Mouse (Mus musculus) neural tube, embryonic 14.5 days (tissue): ENCODE measurements around the gene Sik3. TPM values are rescaled to one million over a fixed set of nuclear protein-coding genes. Genes with fewer than 3 reads are reported as not detected.

Experiments
- ATAC-seq: fragments of 200-750 bp; cut with Nextera tagmentation; 2 replicates; pipeline ENCODE4 v1.8.0; 2017; ENCODE audit warnings: low read depth, mild to moderate bottlenecking, moderate TSS enrichment, moderate library complexity
- H3K27ac ChIP-seq: fragments of 300-500 bp; sonication (generic); 2 replicates; pipeline ENCODE4 v1.5.1; 2014; ENCODE audit warnings: low read depth, mild to moderate bottlenecking, control low read depth, low read length, moderate library complexity, mixed read lengths
- H3K27me3 ChIP-seq: fragments of 300-500 bp; sonication (generic); 2 replicates; pipeline ENCODE4 v1.6.1; 2014; ENCODE audit warnings: low read length; ENCODE audit not compliant: control insufficient read depth, insufficient read depth
- H3K36me3 ChIP-seq: fragments of 300-500 bp; sonication (generic); 2 replicates; pipeline ENCODE4 v1.6.1; 2014; ENCODE audit warnings: low read length, mixed read lengths; ENCODE audit not compliant: control insufficient read depth, insufficient read depth
- H3K4me1 ChIP-seq: fragments of 300-500 bp; sonication (generic); 2 replicates; pipeline ENCODE4 v1.6.1; 2014; ENCODE audit warnings: low read length; ENCODE audit not compliant: control insufficient read depth, insufficient read depth
- H3K4me2 ChIP-seq: fragments of 300-500 bp; sonication (generic); 2 replicates; pipeline ENCODE4 v1.6.1; 2014; ENCODE audit warnings: mild to moderate bottlenecking, low read depth, low read length, control low read depth
- H3K4me3 ChIP-seq: fragments of 300-500 bp; sonication (generic); 2 replicates; pipeline ENCODE4 v1.5.1; 2014; ENCODE audit warnings: low read depth, low read length, control low read depth, mixed read lengths
- H3K9ac ChIP-seq: fragments of 300-500 bp; sonication (generic); replicated peaks from 2 replicates; pipeline ENCODE4 v1.6.1; 2014; ENCODE audit warnings: low read depth, mild to moderate bottlenecking, control low read depth, low read length, mixed read lengths
- H3K9me3 ChIP-seq: fragments of 300-500 bp; sonication (generic); 2 replicates; pipeline ENCODE4 v1.6.1; 2016; ENCODE audit warnings: low read length; ENCODE audit not compliant: control insufficient read depth
- WGBS: fragments of 180-500 bp; shearing (Covaris S2); extraction: QIAGEN DNeasy Blood & Tissue Kit; methylation state at CpG from one replicate; pipeline ENCODE4 v1.1.7; 2014; 5-methylcytosine and 5-hydroxymethylcytosine counted together
- polyA plus RNA-seq: library from polyadenylated mRNA; unstranded; fragments of >200 nt; fragmentation: Nextera tagmentation; extraction: Ambion mirVana; gene quantifications from 2 replicates; pipeline ENCODE4 v1.2.1, GENCODE M21; 2014

The Sik3 gene
- polyA plus RNA-seq, 1 experiment from 2014 or later: 10.5 TPM

GRCm38 (mm10) chr9:46172953-46173352, 160.3 kb downstream of the Sik3 start:
- Histone ChIP-seq H3K4me3 (no peak overlapping the region), H3K4me2 (no peak overlapping the region), H3K9ac (no peak overlapping the region), H3K36me3 (no peaks in the 10 kb centered on the region), H3K4me1 (no peaks in the 10 kb centered on the region), H3K27ac (no peak overlapping the region), H3K9me3 (no peaks in the 10 kb centered on the region), H3K27me3 (no peaks in the 10 kb centered on the region)
- WGBS: 66% methylated on average over 2 of the region's 2 CpGs
- ATAC-seq: no peak

GRCm38 (mm10) chr9:46173919-46174318, 161.3 kb downstream of the Sik3 start:
- no peak overlapping the region for H3K27ac ChIP-seq
- no peak for ATAC-seq
- no peaks in the 10 kb centered on the region for H3K4me1 ChIP-seq
- no peak overlapping the region for H3K9ac ChIP-seq
- no peak overlapping the region for H3K4me3 ChIP-seq
- WGBS: 91% methylated on average over 6 of the region's 6 CpGs
- H3K4me2 ChIP-seq: no peak overlapping the region
- H3K9me3 ChIP-seq: no peaks in the 10 kb centered on the region
- H3K27me3 ChIP-seq: no peaks in the 10 kb centered on the region
- no peaks in the 10 kb centered on the region for H3K36me3 ChIP-seq

GRCm38 (mm10) chr9:46174770-46175294, 162.2 kb downstream of the Sik3 start:
- Histone ChIP-seq H3K4me2 (no peak overlapping the region), H3K27me3 (no peaks in the 10 kb centered on the region), H3K9me3 (no peaks in the 10 kb centered on the region), H3K9ac (no peak overlapping the region), H3K4me3 (no peak overlapping the region), H3K27ac (no peak overlapping the region), H3K4me1 (no peaks in the 10 kb centered on the region), H3K36me3 (no peaks in the 10 kb centered on the region)
- WGBS: 92% methylated on average over 5 of the region's 5 CpGs
- no peak for ATAC-seq

- Histone ChIP-seq H3K4me2 (no peak overlapping the region), H3K36me3 (no peaks in the 10 kb centered on the region), H3K4me3 (no peak overlapping the region), H3K27ac (no peak overlapping the region), H3K4me1 (no peaks in the 10 kb centered on the region), H3K9me3 (no peaks in the 10 kb centered on the region), H3K9ac (no peak overlapping the region), H3K27me3 (no peaks in the 10 kb centered on the region)
- WGBS: 61% methylated on average over 1 of the region's 1 CpGs
- ATAC-seq: no peak
Measured at GRCm38 (mm10) chr9:46175300-46175699, 162.7 kb downstream of the Sik3 start.

GRCm38 (mm10) chr9:46175938-46176375, 163.3 kb downstream of the Sik3 start:
- no peaks in the 10 kb centered on the region for H3K9me3 ChIP-seq
- no peak overlapping the region for H3K4me2 ChIP-seq
- no peak for ATAC-seq
- 90% methylated on average over 1 of the region's 1 CpGs for WGBS
- no peak overlapping the region for H3K27ac ChIP-seq
- no peak overlapping the region for H3K4me3 ChIP-seq
- no peaks in the 10 kb centered on the region for H3K4me1 ChIP-seq
- no peaks in the 10 kb centered on the region for H3K27me3 ChIP-seq
- no peaks in the 10 kb centered on the region for H3K36me3 ChIP-seq
- H3K9ac ChIP-seq: no peak overlapping the region

GRCm38 (mm10) chr9:46176613-46177012, 164.0 kb downstream of the Sik3 start:
- Histone ChIP-seq H3K9ac (no peak overlapping the region), H3K27ac (no peak overlapping the region), H3K4me1 (no peaks in the 10 kb centered on the region), H3K36me3 (no peaks in the 10 kb centered on the region), H3K9me3 (no peaks in the 10 kb centered on the region), H3K27me3 (no peaks in the 10 kb centered on the region), H3K4me2 (no peak overlapping the region), H3K4me3 (no peak overlapping the region)
- 84% methylated on average over 4 of the region's 4 CpGs for WGBS
- ATAC-seq: no peak

- Histone ChIP-seq H3K36me3 (no peaks in the 10 kb centered on the region), H3K4me1 (no peaks in the 10 kb centered on the region), H3K4me2 (no peak overlapping the region), H3K9ac (no peak overlapping the region), H3K27ac (no peak overlapping the region), H3K27me3 (no peaks in the 10 kb centered on the region), H3K9me3 (no peaks in the 10 kb centered on the region), H3K4me3 (no peak overlapping the region)
- 90% methylated on average over 9 of the region's 9 CpGs for WGBS
- ATAC-seq: no peak
Measured at GRCm38 (mm10) chr9:46178595-46178994, 166.0 kb downstream of the Sik3 start.

GRCm38 (mm10) chr9:46181297-46181696, 168.7 kb downstream of the Sik3 start:
- no peak overlapping the region for H3K9ac ChIP-seq
- H3K27me3 ChIP-seq: no peaks in the 10 kb centered on the region
- H3K36me3 ChIP-seq: no peaks in the 10 kb centered on the region
- no peak overlapping the region for H3K4me3 ChIP-seq
- H3K27ac ChIP-seq: no peak overlapping the region
- no peaks in the 10 kb centered on the region for H3K9me3 ChIP-seq
- WGBS: 84% methylated on average over 8 of the region's 8 CpGs
- no peak for ATAC-seq
- no peak overlapping the region for H3K4me2 ChIP-seq
- no peaks in the 10 kb centered on the region for H3K4me1 ChIP-seq

- no peak overlapping the region for H3K4me2 ChIP-seq
- ATAC-seq: no peak
- no peaks in the 10 kb centered on the region for H3K9me3 ChIP-seq
- 45% methylated on average over 5 of the region's 5 CpGs for WGBS
- no peaks in the 10 kb centered on the region for H3K27me3 ChIP-seq
- H3K36me3 ChIP-seq: no peaks in the 10 kb centered on the region
- no peak overlapping the region for H3K27ac ChIP-seq
- H3K9ac ChIP-seq: no peak overlapping the region
- H3K4me1 ChIP-seq: no peaks in the 10 kb centered on the region
- no peak overlapping the region for H3K4me3 ChIP-seq
Measured at GRCm38 (mm10) chr9:46184542-46184941, 171.9 kb downstream of the Sik3 start.
